Mouse (Mus musculus): ENCODE results near the gene Sept9.

- TF ChIP-seq POLR2A (IDR thresholded peaks at IDR 0.05; ENCODE audit: insufficient read depth, low read depth, low read length) (no peak), CTCF (IDR thresholded peaks at IDR 0.05; ENCODE audit: insufficient read depth, low read depth, low read length) (no peak)
Measured at GRCm38 (mm10) chr11:117314520-117314919, 115.1 kb downstream of the Sept9 start.
